Mouse (Mus musculus): ENCODE results near the gene Tspan31. TPM values are rescaled to one million over a fixed set of nuclear protein-coding genes. Genes with fewer than 3 reads are reported as not detected.

The Tspan31 gene
- polyA plus RNA-seq, 2 experiments: 58.3 to 124 TPM

DNA sequence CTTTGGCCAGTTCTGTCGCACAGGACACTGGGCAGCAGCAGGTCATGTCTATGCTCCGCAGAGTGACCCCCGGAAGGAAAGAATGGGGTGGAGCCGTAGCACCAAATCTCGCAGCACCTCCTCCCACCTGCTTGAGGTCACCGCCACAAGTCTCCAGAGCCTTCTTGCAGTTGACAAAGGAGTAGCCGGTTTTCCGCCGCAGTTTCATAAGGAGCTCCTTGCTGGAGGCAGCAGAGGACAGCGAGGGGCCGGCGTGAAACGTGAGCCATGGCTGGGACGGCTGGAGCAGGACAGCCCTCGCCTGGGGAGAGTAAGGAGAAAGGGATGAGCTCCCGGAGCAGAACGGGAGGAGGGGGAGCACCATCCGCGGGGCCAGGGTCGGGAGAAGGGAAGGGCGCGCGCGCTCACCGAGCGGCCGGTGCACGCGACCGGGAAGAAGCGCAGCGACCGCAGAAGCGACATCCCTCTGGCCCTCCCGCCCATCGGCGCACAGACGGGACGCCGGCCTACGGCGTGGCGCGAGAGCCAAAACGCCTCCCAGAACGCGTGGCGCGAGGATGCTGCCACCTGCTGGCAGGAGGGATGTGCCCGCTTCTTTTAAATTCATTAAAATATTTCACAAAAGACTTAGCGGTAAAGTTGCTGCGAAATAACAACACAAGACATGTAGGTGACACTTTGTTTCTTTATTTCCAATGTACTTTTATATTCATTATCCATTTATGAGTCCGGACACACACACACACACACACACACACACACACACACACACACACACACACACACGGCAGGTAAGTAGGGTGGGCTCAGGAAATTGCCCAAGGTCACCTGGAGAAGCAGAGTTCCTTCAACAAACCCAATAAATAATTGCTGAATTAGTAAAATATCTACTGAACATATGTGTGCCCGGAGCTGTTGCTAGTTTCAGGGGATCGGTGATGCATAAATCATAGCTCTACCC is 39.4 kb downstream of the Tspan31 start, which contains the start of gene Tsfm:
Gene Tsfm (minus strand): TSS at position 505 of the 961 bp plus-strand sequence.
- peak; percentile 88 for ATAC-seq (ENCODE audit: low FRiP score, low read depth)

DNA sequence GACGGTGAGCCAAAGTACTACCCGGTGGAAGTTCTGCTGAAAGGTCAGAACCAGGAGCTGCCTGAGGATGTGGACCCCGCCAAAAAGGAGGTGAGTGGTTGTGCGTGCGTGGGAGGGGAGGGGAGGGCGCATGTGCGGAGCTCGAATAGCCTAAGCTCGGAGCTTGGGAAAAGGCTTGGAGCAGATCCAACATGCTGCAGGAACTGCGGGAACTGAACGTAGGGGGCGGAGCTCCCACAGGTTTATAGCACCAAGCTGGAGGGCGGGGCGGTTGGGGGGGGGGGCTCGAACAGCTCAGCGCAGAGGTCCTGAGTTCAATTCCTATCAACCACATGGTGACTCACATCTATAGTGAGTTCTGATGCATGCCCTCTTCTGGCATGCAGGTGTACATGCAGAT is 51.6 kb downstream of the Tspan31 start:
- peaks cover 9% of the 10 kb centered on the region for H3K4me1 ChIP-seq (ENCODE audit: control insufficient read depth, insufficient read depth, low read length)
- peak; percentile 32 for DNase-seq (ENCODE audit: low spot score)
- H3K9me3 ChIP-seq (ENCODE audit: control insufficient read depth, low read length): no peaks in the 10 kb centered on the region
- no peak overlapping the region for H3K4me3 ChIP-seq (replicated peaks; ENCODE audit: low read length)
- no peak overlapping the region for H3K4me2 ChIP-seq (replicated peaks; ENCODE audit: low read depth, low read length, severe bottlenecking)
- ATAC-seq (ENCODE audit: low FRiP score, low read depth): no peak
- peaks cover 17% of the 10 kb centered on the region for H3K36me3 ChIP-seq (ENCODE audit: control insufficient read depth, insufficient read depth, low read length)
- no peak overlapping the region for H3K9ac ChIP-seq (ENCODE audit: low read depth, low read length, severe bottlenecking)
- WGBS: 60% methylated on average over 16 of the region's 16 CpGs
- H3K27me3 ChIP-seq (ENCODE audit: control insufficient read depth, insufficient read depth, low read length): no peaks in the 10 kb centered on the region
- no peak for TF ChIP-seq POLR2A (IDR thresholded peaks at IDR 0.05; ENCODE audit: borderline replicate concordance, extremely low read depth, insufficient read depth, insufficient read length)
- no peak overlapping the region for H3K27ac ChIP-seq (replicated peaks; ENCODE audit: low read depth, low read length)

More for the DNA sequence above, 39.4 kb downstream of the Tspan31 start, which contains the start of gene Tsfm:
- WGBS: 5% methylated on average over 55 of the region's 56 CpGs
- Histone ChIP-seq H3K4me3 (replicated peaks; ENCODE audit: low read length) (peak within 1 kb of the TSS; percentile 69), H3K27me3 (ENCODE audit: control insufficient read depth, insufficient read depth, low read length) (no peaks in the 10 kb centered on the region), H3K27ac (replicated peaks; ENCODE audit: low read depth, low read length) (peak within 1 kb of the TSS; percentile 34; the same call in 1 of the 2 replicates), H3K4me2 (replicated peaks; ENCODE audit: low read depth, low read length, severe bottlenecking) (peak within 1 kb of the TSS; percentile 68), H3K9ac (ENCODE audit: low read depth, low read length, severe bottlenecking) (peak within 1 kb of the TSS; percentile 72), H3K9me3 (ENCODE audit: control insufficient read depth, low read length) (no peaks in the 10 kb centered on the region), H3K36me3 (ENCODE audit: control insufficient read depth, insufficient read depth, low read length) (peaks cover 37% of the 10 kb centered on the region), H3K4me1 (ENCODE audit: control insufficient read depth, insufficient read depth, low read length) (peaks cover 4% of the 10 kb centered on the region; the same call in 1 of the 2 replicates)
- DNase-seq (ENCODE audit: low spot score): peak; percentile 88
- TF ChIP-seq POLR2A (IDR thresholded peaks at IDR 0.05; ENCODE audit: borderline replicate concordance, extremely low read depth, insufficient read depth, insufficient read length): 0 out of 2 replicates have a peak, but pooled peaks have one; percentile 68

Other genes starting within 250 kb of the Tspan31 start
- gene Atp23, start 168.9 kb downstream of the Tspan31 start, polyA plus RNA-seq (2012; rRNA removed): 14.6 and 15.6 TPM in 2 replicates
- gene Atp23, start 168.9 kb downstream of the Tspan31 start, polyA plus RNA-seq (2014; fragmentation: Nextera tagmentation; extraction: Ambion mirVana): 20.4 and 25.4 TPM in 2 replicates
- 230 and 284 TPM in 2 replicates for gene Ctdsp2, start 91.5 kb downstream of the Tspan31 start, polyA plus RNA-seq (2012; rRNA removed)
- 143 and 153 TPM in 2 replicates for gene Ctdsp2, start 91.5 kb downstream of the Tspan31 start, polyA plus RNA-seq (2014; fragmentation: Nextera tagmentation; extraction: Ambion mirVana)
- 0.35 and 0.45 TPM in 2 replicates for gene Avil, start 69.6 kb downstream of the Tspan31 start, polyA plus RNA-seq (2012; rRNA removed)
- 0.22 and 0.28 TPM in 2 replicates for gene Avil, start 69.6 kb downstream of the Tspan31 start, polyA plus RNA-seq (2014; fragmentation: Nextera tagmentation; extraction: Ambion mirVana)
- gene Tsfm, start 39.4 kb downstream of the Tspan31 start, polyA plus RNA-seq (2012; rRNA removed): 55.8 and 59.7 TPM in 2 replicates
- gene Tsfm, start 39.4 kb downstream of the Tspan31 start, polyA plus RNA-seq (2014; fragmentation: Nextera tagmentation; extraction: Ambion mirVana): 65.2 and 69.0 TPM in 2 replicates
- 48.6 and 52.0 TPM in 2 replicates for gene Mettl1, start 28.9 kb downstream of the Tspan31 start, polyA plus RNA-seq (2012; rRNA removed)
- 59.1 and 71.3 TPM in 2 replicates for gene Mettl1, start 28.9 kb downstream of the Tspan31 start, polyA plus RNA-seq (2014; fragmentation: Nextera tagmentation; extraction: Ambion mirVana)
- gene Eef1akmt3, start 28.8 kb downstream of the Tspan31 start, polyA plus RNA-seq (2012; rRNA removed): 3.4 and 3.8 TPM in 2 replicates
- 0.87 and 1.3 TPM in 2 replicates for gene Eef1akmt3, start 28.8 kb downstream of the Tspan31 start, polyA plus RNA-seq (2014; fragmentation: Nextera tagmentation; extraction: Ambion mirVana)
- gene Cyp27b1, start 22.0 kb downstream of the Tspan31 start, polyA plus RNA-seq (2012; rRNA removed): 1.1 and 1.5 TPM in 2 replicates
- gene Cyp27b1, start 22.0 kb downstream of the Tspan31 start, polyA plus RNA-seq (2014; fragmentation: Nextera tagmentation; extraction: Ambion mirVana): 0.19 and 0.53 TPM in 2 replicates
- 8.6 and 9.8 TPM in 2 replicates for gene March9, start 10.1 kb downstream of the Tspan31 start, polyA plus RNA-seq (2012; rRNA removed)
- 2.7 and 3.1 TPM in 2 replicates for gene March9, start 10.1 kb downstream of the Tspan31 start, polyA plus RNA-seq (2014; fragmentation: Nextera tagmentation; extraction: Ambion mirVana)
- 1,132 and 1,227 TPM in 2 replicates for gene Cdk4, start 6.7 kb downstream of the Tspan31 start, polyA plus RNA-seq (2012; rRNA removed)
- 1,659 and 1,732 TPM in 2 replicates for gene Cdk4, start 6.7 kb downstream of the Tspan31 start, polyA plus RNA-seq (2014; fragmentation: Nextera tagmentation; extraction: Ambion mirVana)
- 5.3 and 6.0 TPM in 2 replicates for gene Agap2, start 5.0 kb upstream of the Tspan31 start, polyA plus RNA-seq (2012; rRNA removed)
- gene Agap2, start 5.0 kb upstream of the Tspan31 start, polyA plus RNA-seq (2014; fragmentation: Nextera tagmentation; extraction: Ambion mirVana): 0.32 and 0.57 TPM in 2 replicates
- 60.6 and 61.0 TPM in 2 replicates for gene Os9, start 50.9 kb upstream of the Tspan31 start, polyA plus RNA-seq (2012; rRNA removed)
- gene Os9, start 50.9 kb upstream of the Tspan31 start, polyA plus RNA-seq (2014; fragmentation: Nextera tagmentation; extraction: Ambion mirVana): 54.7 and 57.6 TPM in 2 replicates
- gene B4galnt1, start 95.0 kb upstream of the Tspan31 start, polyA plus RNA-seq (2012; rRNA removed): 12.1 and 15.0 TPM in 2 replicates
- 10.8 and 11.8 TPM in 2 replicates for gene B4galnt1, start 95.0 kb upstream of the Tspan31 start, polyA plus RNA-seq (2014; fragmentation: Nextera tagmentation; extraction: Ambion mirVana)
- 2.9 and 3.7 TPM in 2 replicates for gene Slc26a10, start 110.4 kb upstream of the Tspan31 start, polyA plus RNA-seq (2012; rRNA removed)
- gene Slc26a10, start 110.4 kb upstream of the Tspan31 start, polyA plus RNA-seq (2014; fragmentation: Nextera tagmentation; extraction: Ambion mirVana): 0.81 and 1.2 TPM in 2 replicates
- 228 and 246 TPM in 2 replicates for gene Arhgef25, start 119.8 kb upstream of the Tspan31 start, polyA plus RNA-seq (2012; rRNA removed)
- gene Arhgef25, start 119.8 kb upstream of the Tspan31 start, polyA plus RNA-seq (2014; fragmentation: Nextera tagmentation; extraction: Ambion mirVana): 86.8 and 113 TPM in 2 replicates
- gene Dtx3, start 125.5 kb upstream of the Tspan31 start, polyA plus RNA-seq (2012; rRNA removed): 565 and 712 TPM in 2 replicates
- gene Dtx3, start 125.5 kb upstream of the Tspan31 start, polyA plus RNA-seq (2014; fragmentation: Nextera tagmentation; extraction: Ambion mirVana): 157 and 184 TPM in 2 replicates
- 33.1 and 37.5 TPM in 2 replicates for gene Pip4k2c, start 141.3 kb upstream of the Tspan31 start, polyA plus RNA-seq (2012; rRNA removed)
- gene Pip4k2c, start 141.3 kb upstream of the Tspan31 start, polyA plus RNA-seq (2014; fragmentation: Nextera tagmentation; extraction: Ambion mirVana): 22.0 and 23.3 TPM in 2 replicates
- gene Kif5a, start 193.1 kb upstream of the Tspan31 start, polyA plus RNA-seq (2012; rRNA removed): 9.4 and 9.7 TPM in 2 replicates
- gene Kif5a, start 193.1 kb upstream of the Tspan31 start, polyA plus RNA-seq (2014; fragmentation: Nextera tagmentation; extraction: Ambion mirVana): 2.8 and 3.5 TPM in 2 replicates
- 221 and 240 TPM in 2 replicates for gene Dctn2, start 196.1 kb upstream of the Tspan31 start, polyA plus RNA-seq (2012; rRNA removed)
- gene Dctn2, start 196.1 kb upstream of the Tspan31 start, polyA plus RNA-seq (2014; fragmentation: Nextera tagmentation; extraction: Ambion mirVana): 168 and 178 TPM in 2 replicates
- gene Mbd6, start 218.8 kb upstream of the Tspan31 start, polyA plus RNA-seq (2012; rRNA removed): 68.1 and 86.6 TPM in 2 replicates
- gene Mbd6, start 218.8 kb upstream of the Tspan31 start, polyA plus RNA-seq (2014; fragmentation: Nextera tagmentation; extraction: Ambion mirVana): 19.9 and 20.7 TPM in 2 replicates
- 78.5 and 79.8 TPM in 2 replicates for gene Mars, start 241.5 kb upstream of the Tspan31 start, polyA plus RNA-seq (2012; rRNA removed)
- gene Mars, start 241.5 kb upstream of the Tspan31 start, polyA plus RNA-seq (2014; fragmentation: Nextera tagmentation; extraction: Ambion mirVana): 113 and 114 TPM in 2 replicates

All from limb, embryonic 14.5 days (tissue).